Mouse (Mus musculus) embryonic facial prominence, embryonic 13.5 days (tissue): ENCODE measurements around the gene Dennd6b. TPM values are rescaled to one million over a fixed set of nuclear protein-coding genes. Genes with fewer than 3 reads are reported as not detected.

Experiments used
- ATAC-seq: fragments of 200-750 bp; cut with Nextera tagmentation; 2 replicates; pipeline ENCODE4 v1.8.0; 2017; ENCODE audit warnings: low read depth; ENCODE audit not compliant: insufficient number of reproducible peaks, insufficient read depth, low FRiP score, low TSS enrichment
- H3K27ac ChIP-seq: fragments of 300-500 bp; sonication (generic); 2 replicates; pipeline ENCODE4 v1.5.1; 2015; ENCODE audit warnings: moderate library complexity, mild to moderate bottlenecking, inconsistent platforms
- H3K27me3 ChIP-seq: fragments of 300-500 bp; sonication (generic); 2 replicates; pipeline ENCODE4 v1.6.1; 2015; ENCODE audit warnings: mild to moderate bottlenecking, inconsistent platforms
- H3K36me3 ChIP-seq: fragments of 300-500 bp; sonication (generic); 2 replicates; pipeline ENCODE4 v1.6.1; 2015; ENCODE audit warnings: mild to moderate bottlenecking, inconsistent platforms
- H3K4me1 ChIP-seq: fragments of 300-500 bp; sonication (generic); 2 replicates; pipeline ENCODE4 v1.6.1; 2015; ENCODE audit warnings: inconsistent platforms
- H3K4me2 ChIP-seq: fragments of 300-500 bp; sonication (generic); 2 replicates; pipeline ENCODE4 v1.6.1; 2015; ENCODE audit warnings: moderate library complexity, mild to moderate bottlenecking, inconsistent platforms
- H3K4me3 ChIP-seq: fragments of 300-500 bp; sonication (generic); 2 replicates; pipeline ENCODE4 v1.5.1; 2015; ENCODE audit warnings: mild to moderate bottlenecking, inconsistent platforms
- H3K9ac ChIP-seq: fragments of 300-500 bp; sonication (generic); 2 replicates; pipeline ENCODE4 v1.6.1; 2015; ENCODE audit warnings: mild to moderate bottlenecking, inconsistent platforms
- H3K9me3 ChIP-seq: fragments of 300-500 bp; sonication (generic); 2 replicates; pipeline ENCODE4 v1.6.1; 2016; ENCODE audit warnings: inconsistent platforms
- WGBS: fragments of 180-500 bp; shearing (Covaris S2); methylation state at CpG from one replicate; pipeline ENCODE4 v1.1.7; 2015; ENCODE audit warnings: mixed read lengths; 5-methylcytosine and 5-hydroxymethylcytosine counted together
- polyA plus RNA-seq: library from polyadenylated mRNA; unstranded; fragments of >200 nt; fragmentation: Nextera tagmentation; extraction: Ambion mirVana; gene quantifications from 2 replicates; pipeline ENCODE4 v1.2.1, GENCODE M21; 2015

Gene Dennd6b
- polyA plus RNA-seq, 1 experiment from 2014 or later: 21.3 TPM

- no peaks in the 10 kb centered on the region for H3K9me3 ChIP-seq
- peaks cover 98% of the 10 kb centered on the region for H3K4me1 ChIP-seq
- peak overlapping the region; percentile 55 for H3K4me3 ChIP-seq
- peak overlapping the region; percentile 73 for H3K9ac ChIP-seq
- peak overlapping the region; percentile 99 for H3K4me2 ChIP-seq
- H3K27ac ChIP-seq: peak overlapping the region; percentile 84
- H3K27me3 ChIP-seq: no peaks in the 10 kb centered on the region
- peaks cover 8% of the 10 kb centered on the region for H3K36me3 ChIP-seq
- under 1% methylated on average over 61 of the region's 65 CpGs for WGBS
- ATAC-seq: no peak
Observed at GRCm38 (mm10) chr15:89173024-89173905, 23.0 kb downstream of the Dennd6b start.

DNA sequence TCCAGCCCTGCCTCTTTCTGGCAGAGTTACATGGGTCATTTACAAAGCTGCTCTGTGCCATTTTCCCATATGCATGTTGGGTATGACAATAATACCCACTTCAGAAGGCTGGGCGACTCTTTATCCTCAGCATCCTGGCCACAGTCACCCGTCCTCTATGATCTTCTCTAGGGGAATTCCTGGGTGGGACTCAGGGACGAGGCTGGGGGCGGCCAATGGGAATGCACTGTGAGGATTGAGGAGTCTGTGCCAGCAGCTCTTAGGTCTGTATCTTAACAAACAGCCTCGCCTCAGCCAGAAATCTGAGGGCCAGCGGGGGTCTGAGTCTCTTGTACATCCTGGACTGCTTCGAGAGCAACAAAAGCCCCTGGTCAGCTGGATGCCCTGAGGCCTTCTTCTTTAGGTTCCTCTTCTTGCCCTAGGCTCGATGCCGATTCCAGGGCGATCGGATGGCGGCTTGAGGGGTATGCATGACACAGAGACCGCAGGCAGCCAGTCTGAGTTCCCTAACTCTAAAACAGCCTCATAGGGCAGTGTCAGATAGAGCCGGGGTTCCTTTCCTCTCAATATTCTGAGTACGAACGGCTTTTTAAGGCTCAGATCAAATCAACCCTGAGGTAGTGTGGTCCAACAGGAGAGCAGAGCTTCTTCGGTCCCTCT is 23.9 kb downstream of the Dennd6b start:
- Histone ChIP-seq H3K36me3 (peaks cover 17% of the 10 kb centered on the region), H3K9me3 (no peaks in the 10 kb centered on the region), H3K9ac (peak overlapping the region; percentile 73), H3K27ac (peak overlapping the region; percentile 84), H3K4me1 (peaks cover 94% of the 10 kb centered on the region), H3K4me3 (peak overlapping the region; percentile 55), H3K4me2 (peak overlapping the region; percentile 99), H3K27me3 (no peaks in the 10 kb centered on the region)
- no peak for ATAC-seq
- WGBS: 29% methylated on average over 17 of the region's 17 CpGs

GRCm38 (mm10) chr15:89171526-89172051 is 24.7 kb downstream of the Dennd6b start:
- ATAC-seq: no peak
- 89% methylated on average over 5 of the region's 5 CpGs for WGBS
- Histone ChIP-seq H3K4me1 (peaks cover 85% of the 10 kb centered on the region), H3K4me2 (no peak overlapping the region), H3K9ac (no peak overlapping the region), H3K4me3 (no peak overlapping the region), H3K27ac (no peak overlapping the region), H3K36me3 (peaks cover 25% of the 10 kb centered on the region), H3K27me3 (no peaks in the 10 kb centered on the region), H3K9me3 (no peaks in the 10 kb centered on the region)

- Histone ChIP-seq H3K9me3 (no peaks in the 10 kb centered on the region), H3K36me3 (peaks cover 40% of the 10 kb centered on the region), H3K4me1 (peaks cover 70% of the 10 kb centered on the region), H3K27me3 (no peaks in the 10 kb centered on the region), H3K9ac (peak overlapping the region; percentile 47; the same call in 1 of the 2 replicates), H3K4me3 (0 out of 2 replicates have a peak overlapping the region, but pooled peaks have one; percentile 16), H3K27ac (peak overlapping the region; percentile 82), H3K4me2 (peak overlapping the region; percentile 53; the same call in 1 of the 2 replicates)
- WGBS: 64% methylated on average over 3 of the region's 3 CpGs
- no peak for ATAC-seq
Observed at GRCm38 (mm10) chr15:89170102-89170501, 26.2 kb downstream of the Dennd6b start.

- H3K9ac ChIP-seq: peak overlapping the region; percentile 47; the same call in 1 of the 2 replicates
- H3K4me3 ChIP-seq: peak overlapping the region; percentile 16
- H3K4me2 ChIP-seq: peak overlapping the region; percentile 53
- no peaks in the 10 kb centered on the region for H3K27me3 ChIP-seq
- 3% methylated on average over 10 of the region's 10 CpGs for WGBS
- H3K27ac ChIP-seq: peak overlapping the region; percentile 82
- H3K4me1 ChIP-seq: peaks cover 64% of the 10 kb centered on the region
- ATAC-seq: peak; percentile 74
- H3K9me3 ChIP-seq: no peaks in the 10 kb centered on the region
- H3K36me3 ChIP-seq: peaks cover 47% of the 10 kb centered on the region
Observed at GRCm38 (mm10) chr15:89169431-89169830, 26.9 kb downstream of the Dennd6b start.

GRCm38 (mm10) chr15:89168922-89169321 is 27.4 kb downstream of the Dennd6b start:
- no peak for ATAC-seq
- Histone ChIP-seq H3K4me1 (peaks cover 59% of the 10 kb centered on the region), H3K9me3 (no peaks in the 10 kb centered on the region), H3K36me3 (peaks cover 52% of the 10 kb centered on the region), H3K9ac (peak overlapping the region; percentile 47; the same call in 1 of the 2 replicates), H3K27ac (peak overlapping the region; percentile 82), H3K4me2 (peak overlapping the region; percentile 53), H3K4me3 (peak overlapping the region; percentile 16), H3K27me3 (no peaks in the 10 kb centered on the region)
- 44% methylated on average over 10 of the region's 10 CpGs for WGBS

GRCm38 (mm10) chr15:89165478-89165877 is 30.8 kb downstream of the Dennd6b start:
- Histone ChIP-seq H3K4me3 (no peak overlapping the region), H3K27ac (no peak overlapping the region), H3K4me2 (no peak overlapping the region), H3K9me3 (no peaks in the 10 kb centered on the region), H3K36me3 (peaks cover 86% of the 10 kb centered on the region), H3K9ac (no peak overlapping the region), H3K27me3 (no peaks in the 10 kb centered on the region), H3K4me1 (peaks cover 26% of the 10 kb centered on the region)
- no peak for ATAC-seq
- 92% methylated on average over 12 of the region's 12 CpGs for WGBS

DNA sequence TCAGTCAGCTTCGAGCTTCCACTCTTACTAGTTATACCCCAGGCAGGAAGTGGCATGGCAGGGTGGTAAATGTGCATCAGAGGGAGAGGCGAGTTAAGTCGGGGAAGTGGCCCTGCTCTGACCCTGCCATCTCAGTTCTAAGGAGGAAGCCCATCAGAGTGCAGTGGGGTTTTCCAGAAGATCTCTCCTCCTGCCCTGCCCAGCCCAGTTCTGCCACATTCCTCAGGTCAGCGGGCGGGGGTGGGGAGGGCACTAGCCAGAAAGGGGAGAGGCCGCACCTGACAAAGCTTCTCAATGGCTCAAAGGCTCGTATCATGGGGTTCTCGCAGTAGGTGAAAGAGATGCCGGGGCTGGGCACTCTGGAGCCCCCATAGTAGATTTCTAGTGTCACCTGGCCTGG is 34.9 kb downstream of the Dennd6b start:
- Histone ChIP-seq H3K4me1 (no peaks in the 10 kb centered on the region), H3K27me3 (no peaks in the 10 kb centered on the region), H3K27ac (no peak overlapping the region), H3K9me3 (no peaks in the 10 kb centered on the region), H3K9ac (no peak overlapping the region), H3K4me3 (no peak overlapping the region), H3K4me2 (no peak overlapping the region), H3K36me3 (peaks cover 100% of the 10 kb centered on the region)
- WGBS: 68% methylated on average over 9 of the region's 9 CpGs
- no peak for ATAC-seq

DNA sequence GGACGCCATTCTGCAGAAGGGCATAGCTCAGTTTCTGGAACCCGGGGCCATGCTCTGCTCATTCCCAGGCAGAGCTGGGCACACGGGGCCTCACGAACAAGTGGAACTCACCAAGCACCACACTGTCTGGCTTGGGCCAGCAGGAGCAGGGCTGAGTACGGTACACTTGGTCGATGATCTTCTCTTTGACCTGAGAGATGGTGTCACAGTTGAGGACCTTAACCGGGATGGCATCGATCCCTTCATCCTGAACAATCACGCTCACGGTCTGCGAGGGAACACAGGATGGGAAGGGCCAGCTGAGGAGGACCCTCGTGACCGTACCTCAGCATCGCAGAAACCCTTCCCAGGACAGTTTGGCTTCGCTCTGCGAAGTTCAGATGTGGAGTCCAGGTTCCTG is 37.8 kb downstream of the Dennd6b start:
- Histone ChIP-seq H3K9ac (no peak overlapping the region), H3K27me3 (no peaks in the 10 kb centered on the region), H3K4me1 (no peaks in the 10 kb centered on the region), H3K4me2 (no peak overlapping the region), H3K9me3 (no peaks in the 10 kb centered on the region), H3K4me3 (no peak overlapping the region), H3K36me3 (peaks cover 100% of the 10 kb centered on the region), H3K27ac (no peak overlapping the region)
- WGBS: 93% methylated on average over 16 of the region's 16 CpGs
- no peak for ATAC-seq

DNA sequence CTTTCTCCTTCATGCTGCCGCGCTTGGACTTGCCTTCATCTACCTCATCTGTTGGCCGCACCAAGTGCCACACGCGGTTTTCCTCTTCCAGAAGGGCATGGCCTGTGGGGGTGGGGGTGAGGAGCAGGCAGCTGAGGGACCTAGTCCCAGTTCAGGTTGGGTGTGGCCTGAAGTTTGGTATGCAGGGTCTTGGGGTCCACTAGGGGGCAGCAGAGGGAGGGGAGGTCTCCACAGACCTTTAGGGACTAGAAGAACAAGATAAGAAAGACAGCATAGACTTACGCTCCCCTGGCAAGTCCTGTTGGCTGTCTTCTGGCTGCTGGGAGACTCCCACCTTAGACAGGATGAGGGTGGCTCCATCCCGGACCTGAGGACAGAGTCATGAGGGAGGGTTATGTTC is 38.3 kb downstream of the Dennd6b start:
- Histone ChIP-seq H3K27ac (no peak overlapping the region), H3K4me3 (no peak overlapping the region), H3K27me3 (no peaks in the 10 kb centered on the region), H3K9me3 (no peaks in the 10 kb centered on the region), H3K36me3 (peaks cover 97% of the 10 kb centered on the region), H3K4me2 (no peak overlapping the region), H3K9ac (no peak overlapping the region), H3K4me1 (no peaks in the 10 kb centered on the region)
- ATAC-seq: no peak
- WGBS: 67% methylated on average over 7 of the region's 7 CpGs

GRCm38 (mm10) chr15:89152312-89152711 is 44.0 kb downstream of the Dennd6b start:
- peaks cover 30% of the 10 kb centered on the region for H3K4me1 ChIP-seq
- H3K4me3 ChIP-seq: no peak overlapping the region
- H3K36me3 ChIP-seq: peaks cover 40% of the 10 kb centered on the region
- ATAC-seq: no peak
- H3K9me3 ChIP-seq: no peaks in the 10 kb centered on the region
- H3K27me3 ChIP-seq: peaks cover 20% of the 10 kb centered on the region
- no peak overlapping the region for H3K4me2 ChIP-seq
- H3K27ac ChIP-seq: no peak overlapping the region
- H3K9ac ChIP-seq: no peak overlapping the region
